In genomic region chr8:78496273-78496672, GRCm38 (mm10) we compare ENCODE assay signal across 28 mouse cellular contexts. TPM values are rescaled to one million over a fixed set of nuclear protein-coding genes. Genes with fewer than 3 reads are reported as not detected.
"Had no signal": no experiment of that assay in that cellular context is flagged by ENCODE, and none has a peak within 500 bp of the region (broad histone marks: within the 10 kb centered on the region; RNA-seq: fewer than 3 reads in every experiment).

No protein-coding gene starts in this region.

RNA-seq across cellular contexts. Expression of gene Pou4f2, which starts 59.8 kb away (rescaled TPM):
- total RNA-seq: left cerebral cortex, postnatal 10 days; left cerebral cortex, postnatal 14 days; left cerebral cortex, postnatal 25 days; left cerebral cortex, postnatal 36 days; liver, adult 2 months; megakaryocyte progenitor cell, adult 5-6 weeks; megakaryocyte, adult 5-6 weeks; megakaryocyte-erythroid progenitor cell, adult 5-6 weeks; monocyte, adult 5-6 weeks had no signal
- polyA plus RNA-seq: limb, embryonic 10.5 days; limb, embryonic 11.5 days; limb, embryonic 12.5 days; limb, embryonic 13.5 days; limb, embryonic 15.5 days; liver, adult 2 months; liver, embryonic 11.5 days; liver, embryonic 12.5 days; liver, embryonic 13.5 days; liver, embryonic 14.5 days; liver, embryonic 15.5 days; liver, embryonic 16.5 days; liver, postnatal 0 days; lung, adult 2 months; lung, embryonic 14.5 days; lung, embryonic 15.5 days; lung, embryonic 16.5 days; lung, postnatal 0 days; macrophage; myocyte had no signal
